Comparison of ENCODE assay signal across 5 mouse cellular contexts in the genomic region with DNA sequence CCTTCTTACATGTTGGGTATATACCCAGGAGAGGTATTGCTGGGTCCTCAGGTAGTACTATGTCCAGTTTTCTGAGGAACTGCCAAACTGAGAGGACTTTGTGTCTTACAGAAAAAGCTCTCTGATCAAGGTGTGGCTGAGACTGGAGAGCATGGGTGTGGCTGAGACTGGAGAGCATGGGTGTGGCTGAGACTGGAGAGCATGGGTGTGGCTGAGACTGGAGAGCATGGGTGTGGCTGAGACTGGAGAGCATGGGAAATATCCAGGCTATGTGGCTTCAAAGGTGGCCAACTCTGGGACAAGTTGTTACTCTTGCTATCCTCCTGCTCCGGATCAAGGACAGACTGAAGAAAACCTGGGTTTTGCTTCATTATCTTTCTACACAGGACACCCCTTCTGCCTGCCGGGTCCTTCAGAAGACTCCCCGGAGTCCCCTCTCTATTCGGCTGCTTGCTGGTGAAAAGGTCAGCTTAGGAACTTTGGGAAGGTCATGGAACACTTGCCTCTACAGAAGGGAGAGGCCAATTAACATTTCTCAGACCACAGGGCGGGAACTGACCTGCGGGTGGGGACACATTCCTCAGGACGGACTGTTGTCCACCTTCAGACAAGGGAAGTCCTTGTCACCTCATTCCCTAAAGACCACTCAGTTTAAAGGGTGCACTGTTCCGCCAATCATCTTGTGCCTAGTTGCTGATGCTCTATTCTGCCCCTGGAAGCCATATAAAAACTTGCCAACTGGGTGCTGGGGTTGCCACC. TPM values are rescaled to one million over a fixed set of nuclear protein-coding genes. Genes with fewer than 3 reads are reported as not detected.
"Had no signal": no experiment of that assay in that cellular context is flagged by ENCODE, and none has a peak within 500 bp of the region (broad histone marks: within the 10 kb centered on the region; RNA-seq: fewer than 3 reads in every experiment).

No protein-coding gene starts in this region.

RNA-seq across cellular contexts. Expression of gene Cldn14, which starts 4.9 kb away (rescaled TPM):
- polyA plus RNA-seq: limb, embryonic 10.5 days; limb, embryonic 14.5 days; lung, embryonic 14.5 days; midbrain, embryonic 12.5 days; midbrain, embryonic 16.5 days had no signal
